Mouse (Mus musculus) NIH3T3 (cell line): ENCODE measurements around the gene Gpr62.

Experiments used
- DNase-seq: peaks from one replicate; pipeline ENCODE4 v3.0.0-alpha.2; 2012; ENCODE audit warnings: low read depth

Gene Gpr62

DNA sequence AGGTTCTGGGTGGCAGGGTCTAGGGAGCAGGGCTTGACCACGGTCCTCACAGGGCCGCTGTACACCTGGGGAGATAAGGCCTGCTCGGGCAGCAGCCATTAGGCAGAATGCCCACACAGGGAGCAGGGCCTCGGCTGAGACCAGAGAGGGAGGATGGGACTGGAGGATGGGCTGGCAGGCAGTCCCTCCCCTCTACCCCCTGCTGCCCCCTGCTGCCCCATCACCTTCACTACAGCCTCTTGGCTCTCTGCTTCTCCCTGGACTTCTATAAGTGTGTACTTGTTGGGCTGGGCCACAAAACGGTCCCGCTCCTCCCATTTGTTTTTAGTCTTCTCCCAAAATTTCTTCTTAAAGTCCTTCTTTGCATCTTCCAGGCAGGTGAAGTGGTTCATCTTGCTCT is 8.7 kb upstream of the Gpr62 start:
- peak; percentile 90 for DNase-seq

DNA sequence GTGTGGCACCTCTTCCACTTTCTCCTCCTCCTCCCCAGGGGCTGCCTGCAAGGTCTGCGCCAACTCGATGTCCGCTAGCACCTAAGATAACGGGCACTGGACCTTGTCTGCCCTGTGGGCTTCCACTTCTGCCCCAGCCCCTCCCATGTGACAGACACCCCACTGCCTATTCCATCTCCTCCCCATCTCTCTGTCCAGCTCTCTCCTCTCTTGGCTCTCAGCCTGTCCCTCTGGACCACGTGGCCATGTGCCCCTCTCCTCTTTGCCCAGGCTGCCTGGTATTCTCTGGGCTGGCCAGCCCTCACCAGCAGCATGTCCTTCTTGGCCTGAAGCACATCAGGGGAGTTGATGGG is 8.0 kb upstream of the Gpr62 start:
- no peak for DNase-seq

DNA sequence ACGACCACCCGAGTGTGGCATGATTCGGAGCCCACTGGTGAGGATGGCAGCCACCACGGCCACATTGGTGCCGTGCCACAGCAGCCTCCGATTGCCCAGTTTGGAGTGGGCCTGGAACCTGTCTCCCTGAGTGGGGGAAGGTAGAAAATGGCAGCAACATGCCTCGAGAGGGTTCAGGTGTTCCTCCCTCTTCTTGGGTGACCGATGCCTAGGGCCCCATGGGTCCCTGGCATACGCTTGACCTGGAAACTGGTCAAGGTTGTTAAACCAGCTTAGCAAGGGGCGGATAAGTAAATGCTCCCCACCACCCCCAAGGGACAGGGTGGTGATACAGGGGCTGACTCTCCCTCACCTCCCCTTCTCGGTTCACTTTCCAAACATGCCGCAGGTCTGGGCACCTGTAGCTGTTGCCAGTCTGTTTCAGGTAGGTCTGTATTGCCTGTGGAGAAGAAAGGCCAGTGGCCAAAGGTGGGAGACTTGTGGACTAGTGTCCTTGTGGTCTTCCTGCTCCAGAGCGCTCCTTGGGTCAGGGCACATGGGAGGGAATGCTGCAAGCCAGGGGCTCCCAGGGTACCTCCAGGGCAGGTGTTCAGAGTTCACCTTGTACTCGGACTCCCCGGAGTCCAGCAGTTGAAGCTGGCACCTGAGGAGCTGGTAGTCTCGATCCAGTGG is 7.5 kb upstream of the Gpr62 start:
- DNase-seq = no peak

DNA sequence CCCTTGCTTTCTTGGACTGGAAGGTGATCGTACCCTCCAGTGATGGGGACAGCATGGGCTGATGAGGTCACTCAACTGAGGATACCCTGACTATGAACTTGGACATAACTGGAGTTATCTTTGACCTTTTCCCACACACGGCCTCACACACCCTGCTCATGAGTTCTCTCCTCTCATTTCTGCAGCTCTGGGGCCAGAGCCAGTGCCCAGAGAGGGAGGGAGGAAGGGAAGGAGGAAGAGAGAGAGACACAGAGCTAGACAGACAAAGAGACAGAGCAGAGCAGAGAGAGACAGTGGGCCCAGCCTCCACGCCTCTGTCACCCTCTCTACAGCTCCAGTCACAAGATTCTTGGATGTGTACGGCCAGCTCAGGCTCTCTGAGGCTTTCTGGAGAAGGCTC is 6.6 kb upstream of the Gpr62 start:
- DNase-seq = no peak

DNA sequence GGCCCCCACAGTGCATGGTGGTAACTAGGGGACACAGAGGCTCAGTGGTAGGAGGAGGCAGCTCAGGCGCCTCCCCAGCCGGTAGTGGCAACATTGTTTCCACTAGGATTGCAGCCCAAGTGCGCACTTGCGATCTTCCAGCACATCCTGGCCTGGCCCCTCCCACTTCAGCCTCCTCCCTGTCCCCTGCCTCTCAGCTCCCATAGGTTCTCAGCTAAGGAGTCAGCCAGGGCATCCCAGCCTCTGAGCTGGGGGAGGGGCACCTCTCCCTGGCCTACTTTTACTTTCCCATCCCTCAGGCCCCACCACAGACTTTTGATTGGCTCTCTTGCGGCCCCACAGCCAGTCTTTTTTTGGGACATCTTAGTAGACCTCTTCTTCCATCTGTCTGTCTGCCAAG is 6.2 kb upstream of the Gpr62 start:
- DNase-seq = peak; percentile 50

DNA sequence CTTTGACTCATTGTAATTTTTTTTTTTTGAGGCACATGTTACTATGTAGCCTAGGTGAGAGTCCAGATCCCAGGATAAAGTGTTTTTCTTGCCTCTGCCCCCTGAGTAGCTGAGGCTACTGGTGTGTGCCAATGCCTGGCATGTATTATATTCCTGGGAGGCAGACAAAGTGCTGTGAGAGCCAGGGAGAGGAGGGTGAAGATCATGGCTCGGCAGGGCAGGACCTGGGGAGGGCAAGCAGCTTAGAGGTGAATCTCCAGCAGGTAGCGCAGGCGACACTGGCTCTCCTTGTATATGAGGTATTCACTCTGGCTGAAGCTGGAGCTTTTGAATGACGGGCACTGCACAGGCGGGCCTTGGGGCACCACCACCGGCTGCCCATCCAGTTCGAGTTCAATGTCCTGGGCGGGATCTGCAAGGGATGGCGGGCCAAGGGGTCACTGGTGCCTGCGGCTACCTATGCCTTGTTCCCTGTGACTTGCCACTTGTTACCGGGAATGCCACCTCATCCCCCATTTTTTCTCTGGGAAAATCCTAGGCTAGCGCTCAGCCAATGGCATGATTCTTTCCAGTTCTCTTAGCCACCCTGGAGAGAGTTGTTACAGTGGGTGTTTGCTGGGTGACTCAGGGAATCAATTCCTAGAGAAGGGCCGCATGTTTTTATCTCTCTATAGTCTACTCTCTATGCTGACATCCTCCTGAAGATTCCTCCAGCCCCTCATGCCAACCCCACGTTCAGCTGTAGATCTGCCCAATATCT is 5.4 kb upstream of the Gpr62 start:
- DNase-seq = no peak

DNA sequence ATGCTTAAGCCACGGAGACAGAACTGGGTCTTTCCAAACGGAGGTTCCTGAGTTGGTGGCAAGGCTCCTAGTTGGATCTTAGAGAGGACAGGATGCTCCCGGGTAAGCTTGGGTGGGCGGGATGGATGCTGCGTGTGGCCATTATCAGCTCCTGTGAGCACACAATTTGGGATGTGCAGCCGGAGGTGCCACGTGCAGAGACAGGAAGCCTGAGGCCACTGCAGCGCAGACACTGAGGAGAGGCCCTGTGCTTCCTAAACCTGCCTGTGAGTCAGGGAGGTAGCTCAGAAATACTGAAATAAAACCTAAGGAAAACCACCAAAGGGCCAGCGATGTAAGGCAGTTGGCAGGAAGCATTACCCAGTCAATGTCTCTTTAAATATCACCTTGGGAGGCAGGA is 4.0 kb upstream of the Gpr62 start:
- no peak for DNase-seq

DNA sequence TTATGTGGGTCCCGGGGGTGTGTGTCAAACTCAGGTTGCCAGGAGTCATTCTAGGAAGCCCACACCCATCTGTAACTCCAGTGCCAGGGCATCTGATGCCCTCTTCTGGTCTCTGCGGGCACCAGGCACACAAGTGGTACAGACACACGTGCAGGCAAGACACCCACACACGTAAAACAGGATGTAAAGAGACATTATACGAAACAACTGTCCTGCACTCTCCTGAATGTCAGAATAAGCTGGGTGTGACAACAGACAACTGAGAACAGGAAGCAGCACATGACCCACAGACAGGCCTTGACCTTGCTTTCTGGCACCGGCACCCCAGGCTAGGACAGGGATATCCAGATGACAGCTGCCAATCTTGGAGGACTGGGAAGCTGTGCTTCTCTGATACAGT is 3.6 kb upstream of the Gpr62 start:
- peak; percentile 25 for DNase-seq

DNA sequence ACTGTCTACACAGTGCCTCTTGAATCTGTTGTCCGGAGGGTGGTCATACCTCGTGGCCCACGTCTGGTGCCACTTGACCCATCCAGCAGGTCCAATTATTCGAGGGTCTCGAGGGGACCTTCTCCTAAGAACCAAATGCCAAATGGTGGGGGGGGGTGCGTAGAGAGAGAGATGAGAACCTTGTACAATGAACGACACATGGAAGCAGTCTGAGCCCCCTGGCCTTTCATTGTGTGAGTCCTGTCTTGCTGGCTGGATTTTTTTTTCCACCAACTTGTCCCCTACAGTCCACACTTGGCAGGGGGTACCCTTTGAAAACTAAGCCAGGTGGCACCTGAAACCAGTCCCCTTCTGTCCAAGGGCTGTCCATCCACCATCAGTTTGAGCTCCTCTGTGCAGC is 2.0 kb upstream of the Gpr62 start:
- no peak for DNase-seq

DNA sequence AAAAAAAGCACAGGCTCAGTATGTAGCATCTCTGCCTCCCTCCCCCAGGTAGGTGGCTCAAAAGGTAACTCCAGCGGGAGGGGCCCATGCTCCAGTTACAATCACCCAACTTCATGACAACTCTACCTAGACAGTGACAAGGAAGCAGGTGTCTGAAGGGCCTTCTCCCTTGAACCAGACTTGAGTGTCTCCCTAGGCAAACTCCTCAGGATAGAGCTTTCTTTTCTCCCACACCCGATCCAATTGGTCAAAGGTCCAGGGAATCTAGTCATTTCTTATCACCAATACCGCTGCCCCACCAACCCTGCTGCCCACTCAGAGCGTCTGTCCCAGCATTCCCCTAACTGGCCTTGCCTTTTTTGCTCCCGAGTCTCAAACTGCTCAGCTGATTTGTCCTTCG is 983 bp upstream of the Gpr62 start:
- DNase-seq = no peak

DNA sequence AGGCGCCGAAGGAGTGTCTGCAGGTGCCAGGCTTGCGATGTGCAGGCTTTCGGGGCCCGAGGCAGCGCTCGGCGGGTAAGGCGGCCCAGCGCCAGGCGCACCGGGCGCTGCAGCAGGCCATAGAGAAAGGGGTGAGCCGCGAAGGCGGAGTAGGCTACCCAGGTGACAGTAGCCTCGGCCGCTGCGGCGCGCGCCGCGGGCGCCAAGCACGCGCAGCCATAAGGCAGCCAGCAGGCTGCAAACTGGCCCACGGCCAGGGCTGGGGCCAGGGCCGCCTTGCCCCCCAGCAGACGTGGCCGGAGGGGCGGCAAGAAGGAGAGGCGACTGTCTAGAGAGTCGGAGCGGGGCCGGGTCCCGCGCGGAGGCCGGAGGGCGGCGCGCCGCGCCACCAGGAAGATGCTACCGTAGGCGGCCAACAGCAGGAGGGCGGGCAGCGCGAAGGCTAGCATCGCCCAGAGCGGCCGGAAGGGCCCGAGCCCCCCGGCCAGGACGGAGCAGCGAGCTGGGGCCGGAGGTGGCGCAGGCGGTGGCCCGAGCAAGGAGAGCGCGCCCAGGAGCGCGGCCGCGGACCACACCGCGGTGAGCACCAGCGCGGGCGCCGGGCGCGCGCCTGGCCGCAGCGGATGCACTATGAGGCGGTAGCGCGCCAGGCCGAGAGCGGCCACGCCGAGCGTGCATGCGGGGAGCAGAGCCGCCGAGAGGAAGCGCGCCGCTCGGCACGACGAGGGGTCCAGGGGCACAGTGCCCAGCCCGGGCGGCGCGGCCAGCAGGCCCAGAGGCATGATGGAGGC is 792 bp downstream of the Gpr62 start:
- DNase-seq = no peak

DNA sequence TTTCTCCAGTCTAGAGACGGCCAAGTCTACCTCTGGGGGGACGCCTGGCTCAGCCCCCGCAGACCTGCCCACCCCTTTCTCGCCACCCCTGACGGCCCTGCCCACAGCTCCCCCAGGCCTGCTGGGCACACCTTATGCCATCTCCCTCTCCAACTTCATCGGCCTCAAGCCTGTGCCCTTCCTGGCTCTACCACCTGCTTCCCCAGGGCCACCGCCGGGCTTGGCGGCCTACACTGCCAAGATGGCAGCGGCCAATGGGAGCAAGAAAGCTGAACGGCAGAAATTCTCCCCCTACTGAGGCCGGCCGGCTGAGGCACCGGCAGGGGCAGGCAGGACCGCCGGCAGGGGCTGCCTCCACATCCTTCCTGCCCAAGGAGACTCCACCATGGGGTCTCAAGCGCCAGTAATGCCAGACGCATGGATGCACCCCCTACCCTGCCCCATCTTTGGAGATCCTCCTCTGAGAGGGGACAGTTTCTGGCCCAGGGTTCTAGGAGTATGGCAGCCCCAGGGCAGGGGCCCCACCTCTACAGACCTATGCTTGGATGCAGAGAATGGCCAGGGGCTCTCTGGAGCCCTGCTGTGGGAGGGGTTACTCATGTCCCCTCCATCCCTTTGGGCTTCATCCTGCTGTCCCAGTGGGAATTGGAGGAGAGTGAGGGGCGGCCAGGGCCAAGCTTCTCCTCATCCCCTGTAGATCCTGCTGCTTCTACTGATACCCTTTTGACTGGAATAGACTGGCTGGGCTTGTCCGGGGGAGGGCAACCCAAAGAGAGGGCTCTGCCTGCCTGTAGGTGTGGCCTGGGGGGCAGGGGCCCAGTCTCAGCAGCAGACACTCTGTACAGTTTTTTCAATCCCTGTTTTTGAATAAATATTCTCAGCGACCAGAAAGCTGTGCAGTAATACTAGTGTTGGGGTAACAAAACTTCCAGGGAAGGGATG is 2.3 kb downstream of the Gpr62 start:
- DNase-seq = no peak

DNA sequence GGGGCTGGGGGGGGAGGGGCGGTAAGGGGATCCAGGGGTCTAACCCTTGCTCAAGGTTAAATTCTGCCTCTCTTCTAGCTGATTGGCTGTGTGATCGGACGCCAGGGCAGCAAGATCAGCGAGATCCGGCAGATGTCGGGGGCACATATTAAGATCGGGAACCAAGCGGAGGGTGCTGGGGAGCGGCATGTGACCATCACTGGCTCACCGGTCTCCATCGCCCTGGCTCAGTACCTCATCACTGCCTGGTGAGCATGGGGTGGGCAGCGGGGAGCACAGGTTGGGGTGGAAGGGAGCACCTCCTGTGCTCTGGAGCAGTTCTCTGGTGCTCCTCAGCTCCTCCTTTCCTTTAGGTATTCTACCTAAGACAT is 3.3 kb downstream of the Gpr62 start:
- DNase-seq = no peak

DNA sequence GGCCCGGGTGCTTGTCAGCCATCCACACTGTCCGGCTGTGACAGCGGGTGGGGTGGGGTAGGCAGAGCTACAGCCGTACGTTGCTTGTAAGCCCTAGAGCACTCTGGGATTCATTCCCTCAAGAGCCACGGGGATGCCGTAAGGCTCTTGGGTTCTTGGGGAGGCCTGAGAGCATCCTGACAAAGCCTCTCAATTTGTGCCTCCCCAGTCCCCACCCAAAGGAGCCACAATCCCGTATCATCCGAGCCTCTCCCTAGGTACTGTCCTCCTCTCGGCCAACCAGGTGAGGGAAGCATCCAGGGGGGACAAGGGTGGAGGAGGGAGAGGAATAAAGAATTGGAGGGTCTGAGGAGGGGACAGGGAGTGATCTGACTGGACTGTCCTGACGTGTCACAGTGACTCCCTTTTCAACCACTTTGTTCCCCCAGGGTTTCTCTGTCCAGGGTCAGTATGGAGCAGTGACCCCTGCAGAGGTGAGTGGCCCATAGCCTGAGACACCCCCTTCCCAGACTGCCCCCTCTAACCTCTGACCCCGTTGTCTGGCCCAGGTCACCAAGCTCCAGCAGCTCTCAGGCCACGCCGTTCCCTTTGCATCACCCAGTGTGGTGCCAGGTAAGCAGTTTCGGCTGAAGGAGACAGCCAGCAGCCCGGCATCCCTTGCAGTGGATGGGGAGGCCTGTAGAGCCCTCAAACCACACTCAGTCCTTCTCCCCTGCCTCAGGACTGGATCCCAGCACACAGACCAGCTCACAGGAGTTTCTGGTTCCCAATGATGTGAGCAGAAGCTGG is 3.9 kb downstream of the Gpr62 start:
- no peak for DNase-seq

DNA sequence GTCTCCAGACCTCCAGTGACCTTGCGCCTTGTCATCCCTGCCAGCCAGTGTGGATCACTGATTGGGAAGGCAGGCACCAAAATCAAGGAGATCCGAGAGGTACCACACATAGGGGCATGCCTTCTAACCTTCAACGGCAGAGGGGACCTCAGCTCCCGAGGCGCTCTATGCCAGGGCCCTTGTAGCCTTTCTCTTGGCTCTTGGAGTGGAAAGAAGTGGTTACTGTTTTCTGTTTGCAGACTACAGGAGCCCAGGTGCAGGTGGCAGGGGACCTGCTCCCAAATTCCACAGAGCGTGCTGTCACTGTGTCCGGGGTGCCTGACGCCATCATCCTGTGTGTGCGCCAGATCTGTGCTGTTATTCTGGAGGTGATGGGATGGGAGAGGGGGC is 4.7 kb downstream of the Gpr62 start:
- no peak for DNase-seq

DNA sequence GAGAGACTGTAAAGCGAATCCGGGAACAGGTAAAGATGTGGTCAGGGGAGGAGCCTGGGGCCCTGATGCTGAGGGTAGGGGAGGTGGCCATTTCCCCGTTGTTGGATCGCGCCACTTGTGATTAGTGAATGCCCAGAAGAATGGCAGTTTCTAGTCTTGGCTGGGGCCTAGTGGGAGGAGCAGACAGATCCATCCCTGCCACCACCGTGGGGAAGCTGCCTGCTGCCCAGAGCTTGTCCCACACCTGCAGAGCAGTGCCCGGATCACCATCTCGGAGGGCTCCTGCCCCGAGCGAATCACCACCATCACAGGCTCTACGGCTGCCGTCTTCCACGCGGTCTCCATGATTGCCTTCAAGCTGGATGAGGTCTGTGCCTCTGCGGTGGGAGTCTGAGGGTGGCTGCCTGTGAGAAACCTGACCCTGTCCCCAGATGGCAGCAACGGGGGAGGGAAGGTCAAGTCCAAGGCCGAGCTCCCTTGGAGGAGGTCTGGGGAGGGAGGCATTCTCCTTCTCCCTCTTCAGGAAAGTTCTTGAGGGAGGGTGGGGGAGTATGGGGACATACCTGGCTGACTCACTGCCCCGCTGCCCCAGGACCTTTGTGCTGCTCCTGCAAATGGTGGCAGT is 5.2 kb downstream of the Gpr62 start:
- no peak for DNase-seq

DNA sequence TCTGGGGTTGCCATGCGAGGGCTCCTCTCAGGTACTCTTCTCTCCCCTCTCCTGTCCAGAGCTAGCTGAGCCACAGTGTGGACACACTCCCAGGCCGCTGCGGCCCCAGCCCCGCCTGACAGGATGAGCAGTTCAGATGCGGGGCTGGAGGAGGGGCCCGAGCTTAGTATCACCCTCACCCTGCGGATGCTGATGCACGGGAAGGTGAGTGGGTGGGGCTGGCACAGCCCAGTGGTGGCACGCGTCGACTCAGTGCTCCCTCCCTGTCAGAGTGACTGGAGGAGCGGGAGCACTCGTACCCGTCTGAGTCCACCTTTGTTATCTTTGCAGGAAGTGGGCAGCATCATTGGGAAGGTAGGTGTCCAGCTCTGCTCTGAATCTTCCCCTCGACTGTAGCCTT is 5.8 kb downstream of the Gpr62 start:
- no peak for DNase-seq

DNA sequence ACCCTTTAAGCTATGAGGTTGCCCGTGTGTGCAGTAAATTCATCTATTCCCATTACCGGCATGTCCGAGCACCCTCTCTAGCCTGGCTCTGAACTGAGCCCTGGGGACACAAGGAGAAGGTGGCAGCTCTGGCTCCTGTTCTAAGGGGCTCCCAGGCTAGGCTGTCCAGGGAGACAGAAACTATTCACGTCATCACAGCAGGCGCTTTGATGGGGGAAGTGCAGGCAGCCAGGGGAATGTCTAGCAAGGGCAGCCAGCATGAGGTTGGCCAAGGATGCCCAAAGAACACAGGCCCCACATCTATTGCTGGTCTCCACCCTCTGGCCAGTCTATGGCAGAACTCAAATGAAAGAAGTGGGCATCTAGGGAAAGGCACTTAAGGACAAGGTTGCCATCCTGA is 7.8 kb downstream of the Gpr62 start:
- no peak for DNase-seq

DNA sequence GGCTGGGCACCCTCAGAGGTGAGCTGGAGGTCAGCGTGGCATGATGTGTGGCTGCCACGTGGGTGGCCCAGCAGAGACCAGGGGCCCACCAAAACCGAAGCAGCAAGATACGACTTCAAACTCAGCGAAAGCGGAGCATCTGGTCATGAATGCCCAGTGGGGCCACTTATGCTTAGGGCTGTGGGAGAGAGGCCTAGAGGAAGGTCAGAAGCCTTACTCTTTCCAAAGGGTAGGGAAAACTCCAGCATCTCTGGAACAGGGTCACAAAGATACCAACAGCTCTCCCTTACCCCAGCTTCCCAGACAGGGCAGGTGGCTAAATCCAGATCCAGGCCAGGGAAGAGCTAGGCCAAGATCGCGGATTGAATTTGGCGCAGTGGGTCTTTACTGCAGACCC is 8.6 kb downstream of the Gpr62 start:
- no peak for DNase-seq

DNA sequence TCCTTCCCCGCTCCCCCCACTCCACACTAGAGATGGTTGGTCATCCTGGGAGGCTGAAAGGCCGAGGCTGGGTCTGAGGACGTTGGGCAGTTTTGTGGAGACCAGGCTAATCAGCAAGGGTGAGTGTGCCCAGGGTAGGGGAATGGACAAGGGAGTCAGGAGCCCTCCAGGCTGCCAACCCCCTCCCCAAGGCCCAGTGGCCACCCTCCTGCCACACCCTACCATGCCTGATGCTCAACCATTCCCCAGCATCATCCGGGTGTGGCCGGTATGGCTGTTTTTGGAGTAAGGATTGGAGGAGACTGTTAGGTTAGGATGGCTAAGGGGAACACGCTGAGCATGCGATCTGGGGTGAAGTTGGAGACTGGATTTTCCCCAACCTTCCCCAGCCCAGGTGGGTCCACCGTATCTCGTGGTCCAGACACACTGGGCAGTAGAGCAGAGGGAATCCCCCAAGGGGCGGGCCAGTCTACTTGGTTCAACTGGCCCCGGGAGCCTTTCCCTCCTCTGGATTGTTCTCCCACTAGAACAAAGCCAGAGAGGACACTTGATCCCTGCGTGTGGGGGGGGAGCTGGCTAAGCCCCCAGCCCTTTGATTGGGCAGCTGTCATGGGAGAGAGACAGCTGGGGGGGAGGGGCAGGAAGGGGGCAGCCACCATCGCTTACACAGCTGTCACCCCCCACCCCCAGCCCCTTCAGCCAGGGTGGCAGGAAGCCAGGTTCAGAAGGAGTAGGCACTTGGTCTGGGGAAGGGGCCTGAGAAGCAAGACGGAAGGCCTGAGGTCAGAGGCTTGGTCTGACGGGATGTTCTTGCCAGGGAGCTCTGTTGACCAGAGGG is 9.2 kb downstream of the Gpr62 start:
- DNase-seq = no peak
